Mouse (Mus musculus): ENCODE results near the gene Six2. TPM values are rescaled to one million over a fixed set of nuclear protein-coding genes. Genes with fewer than 3 reads are reported as not detected.
A peak's percentile ranks its signal among the peaks of the same experiment; 100 is the strongest.

Six2 gene
- total RNA-seq (2014; rRNA removed) (not detected in 2 replicates), polyA plus RNA-seq (2012; rRNA removed) (not detected in 2 replicates)

DNA sequence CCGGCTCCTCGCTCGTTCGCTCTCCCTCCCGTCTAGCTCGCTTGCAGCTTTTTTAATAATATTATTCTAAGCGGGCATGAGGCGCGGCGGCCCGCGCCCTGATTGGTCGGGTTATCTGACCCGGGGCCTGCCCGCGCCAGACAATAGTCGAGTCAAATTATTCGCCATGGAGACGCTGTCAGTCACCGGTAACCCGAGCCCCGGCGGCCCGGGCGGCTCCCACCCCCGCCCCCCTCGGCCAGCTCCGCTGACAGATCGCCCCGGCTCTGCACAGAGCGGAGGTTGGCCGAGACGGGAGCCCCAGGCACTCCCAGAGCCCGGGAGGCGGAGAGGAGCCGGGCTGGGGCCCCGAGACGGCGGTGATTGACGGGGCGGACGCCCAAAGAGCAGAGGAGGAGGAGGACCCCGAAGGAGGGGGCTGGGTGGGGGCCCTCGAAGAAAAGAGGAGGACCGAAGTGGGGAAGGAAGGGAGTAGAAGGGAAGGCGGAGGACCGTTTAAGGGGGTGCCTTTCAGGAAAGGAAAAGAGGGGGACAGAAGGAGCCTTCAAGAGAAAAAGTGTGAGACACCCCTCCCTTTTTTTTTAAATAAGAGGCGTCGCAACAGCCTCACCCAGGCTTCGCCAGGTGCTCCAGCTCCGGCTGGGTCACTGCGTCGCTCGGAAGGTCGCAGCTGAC is at the start of gene Six2:
Six2 (minus strand) TSS at position 39 of the 675 bp plus-strand sequence.
- H3K36me3 ChIP-seq (ENCODE audit: control insufficient read depth, insufficient read depth, low read length): no peaks in the 10 kb centered on the region
- TF ChIP-seq POLR2A (IDR thresholded peaks at IDR 0.05; ENCODE audit: extremely low read depth, insufficient read depth, low read length) (no peak), CTCF (IDR thresholded peaks at IDR 0.05; ENCODE audit: low read depth, low read length) (no peak)
- no peaks in the 10 kb centered on the region for H3K79me2 ChIP-seq (ENCODE audit: control insufficient read depth, insufficient read depth, low read length)
- DNase-seq (ENCODE audit: extremely low read depth, low read depth, low spot score): no peak
- H3K4me1 ChIP-seq (ENCODE audit: control insufficient read depth, insufficient read depth, low read length): no peaks in the 10 kb centered on the region
- peaks cover 40% of the 10 kb centered on the region for H3K27me3 ChIP-seq (ENCODE audit: control insufficient read depth, insufficient read depth, low read length)
- no peak within 1 kb of the TSS for H3K27ac ChIP-seq (replicated peaks; ENCODE audit: insufficient read depth, low read depth, low read length)
- WGBS: 3% methylated on average over 55 of the region's 55 CpGs
- H3K9ac ChIP-seq (ENCODE audit: low read depth, low read length): no peak within 1 kb of the TSS
- peak within 1 kb of the TSS; percentile 32; the same call in 1 of the 2 replicates for H3K4me3 ChIP-seq (ENCODE audit: insufficient read depth, low read depth, low read length)

- DNase-seq (ENCODE audit: extremely low read depth, low read depth, low spot score): no peak
- H3K9ac ChIP-seq (ENCODE audit: low read depth, low read length): no peak overlapping the region
- no peak overlapping the region for H3K27ac ChIP-seq (replicated peaks; ENCODE audit: insufficient read depth, low read depth, low read length)
- H3K79me2 ChIP-seq (ENCODE audit: control insufficient read depth, insufficient read depth, low read length): no peaks in the 10 kb centered on the region
- no peaks in the 10 kb centered on the region for H3K36me3 ChIP-seq (ENCODE audit: control insufficient read depth, insufficient read depth, low read length)
- no peak overlapping the region for H3K4me3 ChIP-seq (ENCODE audit: insufficient read depth, low read depth, low read length)
- WGBS: 42% methylated on average over 17 of the region's 19 CpGs
- no peaks in the 10 kb centered on the region for H3K27me3 ChIP-seq (ENCODE audit: control insufficient read depth, insufficient read depth, low read length)
- no peaks in the 10 kb centered on the region for H3K4me1 ChIP-seq (ENCODE audit: control insufficient read depth, insufficient read depth, low read length)
- no peak for TF ChIP-seq CTCF (IDR thresholded peaks at IDR 0.05; ENCODE audit: low read depth, low read length)
- no peak for TF ChIP-seq POLR2A (IDR thresholded peaks at IDR 0.05; ENCODE audit: extremely low read depth, insufficient read depth, low read length)
These were observed 49.2 kb upstream of the Six2 start for GRCm38 (mm10) chr17:85737090-85737780.

DNA sequence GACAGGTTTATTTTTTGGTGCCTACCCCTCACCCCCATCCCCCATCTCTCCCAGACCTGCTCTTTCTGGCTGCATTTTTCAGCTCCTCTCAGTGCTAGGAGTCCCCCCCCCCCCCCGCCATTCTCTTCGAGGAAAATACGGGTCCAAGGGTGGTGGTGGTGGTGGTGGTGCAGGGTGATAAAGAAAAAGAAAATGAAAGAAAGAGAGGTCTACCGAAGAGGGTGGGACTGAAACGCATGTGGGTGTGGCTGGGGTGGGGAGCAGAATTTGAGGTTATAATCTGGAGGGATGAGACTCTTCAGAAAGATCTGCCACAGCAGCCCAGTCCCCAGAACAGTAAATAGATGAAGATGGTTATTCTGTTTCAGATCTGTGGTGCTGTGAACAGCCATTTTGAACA is 43.3 kb upstream of the Six2 start:
- no peak for TF ChIP-seq POLR2A (IDR thresholded peaks at IDR 0.05; ENCODE audit: extremely low read depth, insufficient read depth, low read length)
- no peak for TF ChIP-seq CTCF (IDR thresholded peaks at IDR 0.05; ENCODE audit: low read depth, low read length)
- Histone ChIP-seq H3K9ac (ENCODE audit: low read depth, low read length) (no peak overlapping the region), H3K79me2 (ENCODE audit: control insufficient read depth, insufficient read depth, low read length) (no peaks in the 10 kb centered on the region), H3K27ac (replicated peaks; ENCODE audit: insufficient read depth, low read depth, low read length) (no peak overlapping the region), H3K27me3 (ENCODE audit: control insufficient read depth, insufficient read depth, low read length) (no peaks in the 10 kb centered on the region), H3K36me3 (ENCODE audit: control insufficient read depth, insufficient read depth, low read length) (no peaks in the 10 kb centered on the region), H3K4me3 (ENCODE audit: insufficient read depth, low read depth, low read length) (no peak overlapping the region), H3K4me1 (ENCODE audit: control insufficient read depth, insufficient read depth, low read length) (no peaks in the 10 kb centered on the region)
- DNase-seq (ENCODE audit: extremely low read depth, low read depth, low spot score): no peak
- WGBS: 72% methylated on average over 5 of the region's 5 CpGs

GRCm38 (mm10) chr17:85730231-85731015 is 42.3 kb upstream of the Six2 start:
- TF ChIP-seq POLR2A (IDR thresholded peaks at IDR 0.05; ENCODE audit: extremely low read depth, insufficient read depth, low read length) (no peak), CTCF (IDR thresholded peaks at IDR 0.05; ENCODE audit: low read depth, low read length) (no peak)
- Histone ChIP-seq H3K4me1 (ENCODE audit: control insufficient read depth, insufficient read depth, low read length) (no peaks in the 10 kb centered on the region), H3K79me2 (ENCODE audit: control insufficient read depth, insufficient read depth, low read length) (no peaks in the 10 kb centered on the region), H3K27me3 (ENCODE audit: control insufficient read depth, insufficient read depth, low read length) (no peaks in the 10 kb centered on the region), H3K27ac (replicated peaks; ENCODE audit: insufficient read depth, low read depth, low read length) (no peak overlapping the region), H3K9ac (ENCODE audit: low read depth, low read length) (no peak overlapping the region), H3K36me3 (ENCODE audit: control insufficient read depth, insufficient read depth, low read length) (no peaks in the 10 kb centered on the region), H3K4me3 (ENCODE audit: insufficient read depth, low read depth, low read length) (no peak overlapping the region)
- 80% methylated on average over 12 of the region's 12 CpGs for WGBS
- no peak for DNase-seq (ENCODE audit: extremely low read depth, low read depth, low spot score)

DNA sequence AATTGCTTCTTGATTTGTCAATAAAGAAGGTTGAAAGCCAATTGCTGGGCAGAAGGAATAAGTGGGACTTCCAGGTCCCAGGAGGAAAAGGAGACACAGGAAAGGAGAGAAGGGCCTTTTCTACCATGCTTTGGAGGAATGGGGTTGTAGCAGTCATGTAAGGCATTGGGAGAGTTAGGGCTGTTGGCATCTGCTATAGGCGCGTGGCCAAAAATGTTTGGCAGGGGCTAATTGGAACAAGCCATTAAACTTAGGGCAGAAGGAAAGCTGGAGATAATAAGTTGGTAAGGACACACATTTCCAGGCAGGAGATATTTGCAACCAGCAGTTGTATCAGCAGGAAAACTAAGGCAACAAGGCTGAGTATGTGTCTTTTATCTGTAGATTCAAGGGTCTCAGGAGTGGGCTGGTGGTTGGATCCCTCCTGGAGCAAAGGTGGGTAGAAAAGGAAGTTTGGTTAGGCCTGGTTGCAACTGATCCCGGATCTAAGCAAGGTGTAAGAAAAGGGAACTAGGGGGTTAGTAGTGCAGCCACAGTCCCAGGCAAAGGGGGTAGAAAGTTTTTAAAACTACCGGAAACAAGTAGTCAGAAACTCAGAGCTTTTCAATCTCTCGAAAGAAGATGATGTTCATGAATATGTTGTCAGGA is 40.1 kb upstream of the Six2 start:
- H3K9ac ChIP-seq (ENCODE audit: low read depth, low read length): no peak overlapping the region
- H3K4me1 ChIP-seq (ENCODE audit: control insufficient read depth, insufficient read depth, low read length): no peaks in the 10 kb centered on the region
- no peaks in the 10 kb centered on the region for H3K79me2 ChIP-seq (ENCODE audit: control insufficient read depth, insufficient read depth, low read length)
- H3K27ac ChIP-seq (replicated peaks; ENCODE audit: insufficient read depth, low read depth, low read length): no peak overlapping the region
- TF ChIP-seq CTCF (IDR thresholded peaks at IDR 0.05; ENCODE audit: low read depth, low read length): no peak
- no peak for TF ChIP-seq POLR2A (IDR thresholded peaks at IDR 0.05; ENCODE audit: extremely low read depth, insufficient read depth, low read length)
- DNase-seq (ENCODE audit: extremely low read depth, low read depth, low spot score): no peak
- H3K4me3 ChIP-seq (ENCODE audit: insufficient read depth, low read depth, low read length): no peak overlapping the region
- WGBS: 86% methylated on average over 5 of the region's 5 CpGs
- H3K36me3 ChIP-seq (ENCODE audit: control insufficient read depth, insufficient read depth, low read length): no peaks in the 10 kb centered on the region
- H3K27me3 ChIP-seq (ENCODE audit: control insufficient read depth, insufficient read depth, low read length): no peaks in the 10 kb centered on the region

All from liver, adult 2 months (tissue).